10 mouse cellular contexts compared by ENCODE assay signal in the genomic region with DNA sequence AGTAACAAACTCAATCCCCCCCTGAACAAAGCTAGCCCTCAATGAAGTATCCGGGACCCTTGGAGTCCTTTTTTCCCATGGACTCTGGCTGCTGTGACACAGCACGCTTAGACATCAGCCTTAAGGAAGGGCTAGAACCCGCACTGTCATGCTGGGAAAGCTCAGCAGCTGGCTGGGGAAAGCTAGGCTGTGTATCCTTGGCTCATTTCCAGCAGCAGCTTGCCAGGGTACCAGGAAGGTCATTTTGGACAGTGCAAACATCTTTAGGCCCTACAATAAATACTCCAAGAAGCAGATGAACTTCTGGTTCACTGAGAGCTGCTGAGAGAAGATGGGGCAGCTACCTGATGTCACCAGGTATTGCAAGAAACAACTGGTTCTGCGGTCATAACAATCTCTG. TPM values are rescaled to one million over a fixed set of nuclear protein-coding genes. Genes with fewer than 3 reads are reported as not detected.
DNase-seq lines count a peak whose midpoint lies in the region; ATAC-seq lines count a peak whose summit lies in the region.
"Had no signal": no experiment of that assay in that cellular context is flagged by ENCODE, and none has a peak within 500 bp of the region (broad histone marks: within the 10 kb centered on the region; RNA-seq: fewer than 3 reads in every experiment).

No protein-coding gene starts in this region.

- intact Hi-C loops in left cerebral cortex, postnatal 4 days (cut with DNase I), result no loop called here
- intact Hi-C loops in left cerebral cortex, postnatal 25 days (cut with DNase I), result no loop called here

- peak; percentile 74 for DNase-seq in heart, adult 11 months
- DNase-seq in heart, adult 8-10 months (ENCODE audit: low spot score), result no peak
- DNase-seq in left cerebral cortex, postnatal 4 days, result peak; percentile 25
- DNase-seq in left cerebral cortex, postnatal 25 days (ENCODE audit: low spot score in 2 of 2), result no peak
- DNase-seq in MN1 (ENCODE audit: low spot score), result peak; percentile 60
- peak; percentile 61 for DNase-seq in adrenal gland, postnatal 25 days
- DNase-seq in right cerebral cortex, adult 18-20 months, result no peak
- DNase-seq: thymus, postnatal 4 days had no signal

- no peak for ATAC-seq in granulocyte monocyte progenitor cell, adult 5-6 weeks (replicated peaks; ENCODE audit: poor library complexity, severe bottlenecking)
- ATAC-seq: forebrain, embryonic 15.5 days had no signal

RNA-seq across cellular contexts. Expression of gene Trpc4ap, which starts 20.9 kb away (rescaled TPM):
- 10 to 100 TPM; 85.4 to 95.8 (median 88.4) TPM for total RNA-seq in heart, adult 8-10 months (2022)
- total RNA-seq in left cerebral cortex, postnatal 4 days (2021), result 100 to 1,000 TPM; 143 to 144 TPM
- total RNA-seq in left cerebral cortex, postnatal 25 days (2021), result 100 to 1,000 TPM; 146 to 147 TPM
- total RNA-seq in adrenal gland, postnatal 25 days (2021), result 150 and 170 TPM in 2 replicates
- total RNA-seq in granulocyte monocyte progenitor cell, adult 5-6 weeks (2014; fragmentation: Nextera tagmentation), result 106 and 107 TPM in 2 replicates
- total RNA-seq in granulocyte monocyte progenitor cell, adult 5-6 weeks (2017), result 76.1 and 89.2 TPM in 2 replicates

RNA-seq across cellular contexts. Expression of gene Edem2, which starts 58.0 kb away (rescaled TPM):
- total RNA-seq in heart, adult 8-10 months (2022), result 1 to 10 TPM; 5.7 to 7.8 (median 6.4) TPM
- total RNA-seq in left cerebral cortex, postnatal 4 days (2021), result 10 to 100 TPM; 27.9 to 28.7 TPM
- total RNA-seq in left cerebral cortex, postnatal 25 days (2021), result 10 to 100 TPM; 16.9 to 19.2 TPM
- total RNA-seq in adrenal gland, postnatal 25 days (2021), result 39.8 and 39.9 TPM in 2 replicates
- 74.9 and 81.9 TPM in 2 replicates for total RNA-seq in granulocyte monocyte progenitor cell, adult 5-6 weeks (2014; fragmentation: Nextera tagmentation)
- 71.6 and 73.7 TPM in 2 replicates for total RNA-seq in granulocyte monocyte progenitor cell, adult 5-6 weeks (2017)

Comparison
In these comparisons a context has a peak if more than half of its experiments do, and no peak if none do; other contexts are left out.
1. DNase-seq: peak in heart, adult 11 months (single experiment), left cerebral cortex, postnatal 4 days (single experiment), MN1 (single experiment) and adrenal gland, postnatal 25 days (single experiment); none in heart, adult 8-10 months (single experiment), left cerebral cortex, postnatal 25 days (0 of 2) and right cerebral cortex, adult 18-20 months (single experiment).